Mouse (Mus musculus) heart, embryonic 11.5 days (tissue): ENCODE measurements around the gene Abhd14b. TPM values are rescaled to one million over a fixed set of nuclear protein-coding genes. Genes with fewer than 3 reads are reported as not detected.
A peak's percentile ranks its signal among the peaks of the same experiment; 100 is the strongest.

Experiments
- ATAC-seq: fragments of 200-750 bp; cut with Nextera tagmentation; replicated peaks from 2 replicates; pipeline ENCODE4 v1.8.0; 2017; ENCODE audit warnings: moderate library complexity; ENCODE audit not compliant: insufficient number of reproducible peaks, low FRiP score, low TSS enrichment
- H3K27ac ChIP-seq: fragments of 300-500 bp; sonication (generic); 2 replicates; pipeline ENCODE4 v1.5.1; 2014; ENCODE audit warnings: mild to moderate bottlenecking, low read depth, low read length
- H3K27me3 ChIP-seq: fragments of 300-500 bp; sonication (generic); 2 replicates; pipeline ENCODE4 v1.6.1; 2014; ENCODE audit warnings: mild to moderate bottlenecking, low read length, mixed read lengths; ENCODE audit not compliant: control insufficient read depth, insufficient read depth
- H3K36me3 ChIP-seq: fragments of 300-500 bp; sonication (generic); 2 replicates; pipeline ENCODE4 v1.6.1; 2014; ENCODE audit warnings: mild to moderate bottlenecking, low read length, moderate library complexity, mixed read lengths; ENCODE audit not compliant: control insufficient read depth, insufficient read depth
- H3K4me1 ChIP-seq: fragments of 300-500 bp; sonication (generic); 2 replicates; pipeline ENCODE4 v1.6.1; 2014; ENCODE audit warnings: low read length; ENCODE audit not compliant: control insufficient read depth, insufficient read depth
- H3K4me2 ChIP-seq: fragments of 300-500 bp; sonication (generic); 2 replicates; pipeline ENCODE4 v1.6.1; 2014; ENCODE audit warnings: mild to moderate bottlenecking, moderate library complexity
- H3K4me3 ChIP-seq: fragments of 300-500 bp; sonication (generic); 2 replicates; pipeline ENCODE4 v1.5.1; 2014; ENCODE audit warnings: low read depth, low read length
- H3K9ac ChIP-seq: fragments of 300-500 bp; sonication (generic); 2 replicates; pipeline ENCODE4 v1.6.1; 2014; ENCODE audit warnings: mild to moderate bottlenecking, low read depth, low read length, moderate library complexity
- H3K9me3 ChIP-seq: fragments of 300-500 bp; sonication (generic); replicated peaks from 2 replicates; pipeline ENCODE4 v1.6.1; 2016; ENCODE audit warnings: low read length; ENCODE audit not compliant: control insufficient read depth
- WGBS: fragments of 180-500 bp; shearing (Covaris S2); extraction: QIAGEN DNeasy Blood & Tissue Kit; methylation state at CpG from one replicate; pipeline ENCODE4 v1.1.7; 2014; ENCODE audit not compliant: insufficient replicate concordance; 5-methylcytosine and 5-hydroxymethylcytosine counted together
- polyA plus RNA-seq: library from polyadenylated mRNA; unstranded; fragments of >200 nt; fragmentation: Nextera tagmentation; extraction: Ambion mirVana; gene quantifications from 2 replicates; pipeline ENCODE4 v1.2.1, GENCODE M21; 2014

The Abhd14b gene
- polyA plus RNA-seq, 1 experiment from 2014 or later = 5.0 TPM

DNA sequence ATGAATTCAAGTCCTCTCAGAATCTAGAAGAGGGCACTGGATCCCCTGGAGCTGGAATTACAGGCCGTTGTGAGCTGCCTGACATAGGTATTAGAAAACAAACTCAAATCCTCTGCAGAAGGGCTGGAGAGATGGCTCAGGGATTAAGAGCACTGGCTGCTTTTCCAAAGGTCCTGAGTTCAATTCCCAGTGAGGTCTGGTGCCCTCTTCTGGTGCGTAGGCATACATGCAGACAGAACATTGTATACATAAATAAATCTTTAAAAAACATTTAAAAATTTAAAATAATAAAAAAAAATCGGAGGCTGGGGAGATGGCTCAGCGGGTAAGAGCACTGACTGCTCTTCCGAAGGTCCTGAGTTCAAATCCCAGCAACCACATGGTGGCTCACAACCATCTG is 4.6 kb upstream of the Abhd14b start:
- 72% methylated on average over 5 of the region's 5 CpGs for WGBS
- Histone ChIP-seq H3K4me1 (peaks cover 11% of the 10 kb centered on the region), H3K27me3 (no peaks in the 10 kb centered on the region), H3K27ac (no peak overlapping the region), H3K4me3 (no peak overlapping the region), H3K4me2 (no peak overlapping the region), H3K9me3 (no peaks in the 10 kb centered on the region), H3K9ac (no peak overlapping the region), H3K36me3 (no peaks in the 10 kb centered on the region)
- no peak for ATAC-seq

DNA sequence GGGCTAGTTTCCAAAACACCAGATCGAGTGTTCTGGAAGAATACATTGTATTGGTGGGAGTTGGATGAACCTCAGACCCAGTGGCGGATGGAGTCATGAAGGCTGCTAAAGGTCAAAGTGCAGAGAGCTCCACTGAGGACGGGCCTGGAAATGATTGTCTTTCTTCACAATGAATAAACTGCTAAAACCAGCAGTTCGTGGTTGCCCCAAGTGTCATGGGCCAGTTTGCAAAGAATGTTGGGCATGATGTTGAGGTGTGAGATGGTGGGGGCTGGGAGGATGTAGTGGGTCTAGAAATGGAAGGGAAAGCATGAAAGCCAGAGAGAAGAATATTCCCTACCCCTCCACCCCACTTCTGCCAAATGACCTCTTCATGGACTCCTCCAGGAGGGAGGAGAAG is 2.4 kb upstream of the Abhd14b start:
- Histone ChIP-seq H3K9ac (no peak overlapping the region), H3K36me3 (no peaks in the 10 kb centered on the region), H3K4me3 (no peak overlapping the region), H3K27ac (no peak overlapping the region), H3K27me3 (no peaks in the 10 kb centered on the region), H3K4me2 (no peak overlapping the region), H3K9me3 (no peaks in the 10 kb centered on the region), H3K4me1 (peaks cover 13% of the 10 kb centered on the region)
- ATAC-seq = no peak
- 75% methylated on average over 4 of the region's 4 CpGs for WGBS

DNA sequence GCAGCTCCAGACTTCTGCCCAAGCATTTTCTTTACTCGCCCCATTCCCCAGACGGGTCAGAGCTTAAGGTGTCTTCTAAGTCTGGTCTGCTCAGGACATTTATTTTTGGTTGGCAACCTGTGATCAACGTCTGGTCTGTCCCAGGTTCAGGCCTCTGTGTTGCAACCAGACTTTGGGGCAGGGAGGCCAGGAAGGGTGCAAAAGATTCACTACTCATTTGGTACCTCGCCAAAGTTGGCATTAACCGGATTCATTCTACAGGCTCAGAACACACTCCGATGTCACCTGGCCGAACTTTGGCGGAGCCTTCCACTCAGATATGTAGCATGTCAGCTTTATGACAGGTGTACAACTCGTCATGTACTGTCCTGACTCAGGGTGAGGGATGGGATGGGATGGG is 692 bp downstream of the Abhd14b start:
- Histone ChIP-seq H3K9ac (peak overlapping the region; percentile 44; the same call in 1 of the 2 replicates), H3K4me1 (peaks cover 35% of the 10 kb centered on the region), H3K4me3 (peak overlapping the region; percentile 51; the same call in 1 of the 2 replicates), H3K36me3 (no peaks in the 10 kb centered on the region), H3K27ac (peak overlapping the region; percentile 59), H3K9me3 (no peaks in the 10 kb centered on the region), H3K4me2 (peak overlapping the region; percentile 85), H3K27me3 (peaks cover 7% of the 10 kb centered on the region)
- WGBS = 37% methylated on average over 9 of the region's 9 CpGs
- ATAC-seq = no peak

DNA sequence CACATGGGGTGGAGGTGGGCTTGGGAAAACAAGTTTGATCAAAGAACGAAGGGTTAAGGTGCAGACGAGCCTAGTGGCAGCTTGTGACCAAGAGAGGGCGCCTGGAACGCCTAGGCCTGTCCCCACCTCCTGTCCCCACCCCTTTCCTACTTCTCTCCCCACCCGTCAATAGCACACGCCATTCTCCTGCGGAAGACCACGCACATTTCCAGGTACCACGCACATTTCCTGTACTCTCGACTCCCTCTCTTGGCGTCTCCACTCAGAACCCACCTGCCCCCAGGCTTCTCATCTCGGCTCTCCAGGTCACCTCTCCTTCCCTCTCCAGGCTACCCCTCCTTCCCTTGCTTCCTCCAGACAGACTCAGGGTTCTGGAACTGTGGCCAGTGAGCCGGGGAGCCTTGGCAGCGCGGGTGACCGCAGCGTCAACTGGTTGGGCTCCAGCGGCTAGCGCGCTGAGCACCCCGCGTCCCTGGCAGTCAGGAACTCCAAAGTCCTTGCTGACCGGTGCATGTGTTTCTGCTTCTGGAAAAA is 1.3 kb downstream of the Abhd14b start:
- Histone ChIP-seq H3K4me2 (peak overlapping the region; percentile 85), H3K27me3 (peaks cover 7% of the 10 kb centered on the region), H3K27ac (peak overlapping the region; percentile 59; the same call in 1 of the 2 replicates), H3K4me3 (peak overlapping the region; percentile 51), H3K9ac (peak overlapping the region; percentile 44), H3K36me3 (no peaks in the 10 kb centered on the region), H3K9me3 (no peaks in the 10 kb centered on the region), H3K4me1 (peaks cover 38% of the 10 kb centered on the region)
- 2% methylated on average over 23 of the region's 23 CpGs for WGBS
- ATAC-seq = no peak; the same call in 1 of the 2 replicates

DNA sequence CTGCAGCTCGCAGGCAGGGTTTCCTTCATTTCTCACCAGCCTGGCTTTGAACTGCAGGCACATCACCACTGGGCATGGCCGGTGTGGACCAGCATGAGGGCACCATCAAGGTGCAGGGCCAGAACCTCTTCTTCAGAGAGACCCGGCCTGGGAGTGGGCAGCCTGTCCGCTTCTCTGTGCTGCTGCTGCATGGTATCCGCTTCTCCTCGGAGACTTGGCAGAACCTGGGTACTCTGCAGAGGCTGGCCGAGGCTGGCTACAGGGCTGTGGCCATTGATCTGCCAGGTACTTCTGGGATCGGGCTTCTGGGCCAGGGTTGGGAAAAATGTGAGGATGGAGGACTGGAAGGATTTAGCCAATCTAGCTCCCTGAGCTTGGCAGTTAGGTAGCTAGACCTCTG is 2.7 kb downstream of the Abhd14b start:
- Histone ChIP-seq H3K4me1 (peaks cover 43% of the 10 kb centered on the region), H3K4me3 (no peak overlapping the region), H3K27ac (no peak overlapping the region), H3K9ac (0 out of 2 replicates have a peak overlapping the region, but pooled peaks have one; percentile 28), H3K4me2 (peak overlapping the region; percentile 14), H3K9me3 (no peaks in the 10 kb centered on the region), H3K27me3 (peaks cover 7% of the 10 kb centered on the region), H3K36me3 (no peaks in the 10 kb centered on the region; the same call in 1 of the 2 replicates)
- WGBS = 89% methylated on average over 8 of the region's 8 CpGs
- ATAC-seq = no peak

DNA sequence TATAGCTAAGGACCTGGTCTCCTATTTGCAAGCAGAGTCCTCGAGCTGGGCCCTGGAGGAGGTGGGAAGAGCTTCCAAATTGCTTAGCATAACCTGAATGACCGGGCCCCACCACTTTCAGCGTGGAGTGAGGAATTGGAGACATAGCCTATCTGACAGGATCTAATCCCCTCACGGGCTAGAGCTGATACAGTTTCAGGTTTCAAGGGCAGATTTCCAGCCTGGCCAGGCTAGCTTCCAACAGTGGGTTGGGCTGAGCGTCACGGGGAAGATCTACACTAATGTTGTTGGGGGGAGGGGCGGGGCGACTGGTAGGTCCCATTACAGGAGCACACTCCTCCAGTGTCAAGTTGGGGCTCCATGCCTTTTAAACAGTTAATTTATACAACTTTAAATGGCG is 3.4 kb downstream of the Abhd14b start:
- Histone ChIP-seq H3K9me3 (no peaks in the 10 kb centered on the region), H3K27ac (peak overlapping the region; percentile 35; the same call in 1 of the 2 replicates), H3K4me1 (peaks cover 50% of the 10 kb centered on the region), H3K27me3 (peaks cover 7% of the 10 kb centered on the region), H3K9ac (no peak overlapping the region), H3K4me3 (no peak overlapping the region), H3K4me2 (peak overlapping the region; percentile 14; the same call in 1 of the 2 replicates), H3K36me3 (no peaks in the 10 kb centered on the region; the same call in 1 of the 2 replicates)
- ATAC-seq = no peak
- 8% methylated on average over 9 of the region's 9 CpGs for WGBS

DNA sequence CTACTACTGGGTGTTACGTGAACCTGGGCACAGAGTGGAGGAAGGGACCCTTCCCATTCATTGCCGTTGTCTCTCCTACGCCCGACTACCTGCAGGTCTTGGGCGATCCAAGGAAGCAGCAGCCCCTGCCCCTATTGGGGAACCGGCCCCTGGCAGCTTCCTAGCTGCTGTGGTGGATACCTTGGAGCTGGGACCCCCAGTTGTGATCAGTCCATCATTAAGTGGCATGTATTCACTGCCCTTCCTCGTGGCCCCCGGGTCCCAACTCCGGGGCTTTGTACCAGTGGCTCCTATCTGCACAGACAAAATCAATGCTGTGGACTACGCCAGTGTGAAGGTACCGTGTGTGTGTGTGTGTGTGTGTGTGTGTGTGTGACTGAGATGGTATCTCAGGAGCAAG is 4.0 kb downstream of the Abhd14b start:
- Histone ChIP-seq H3K4me2 (no peak overlapping the region; the same call in 1 of the 2 replicates), H3K9ac (no peak overlapping the region)

DNA sequence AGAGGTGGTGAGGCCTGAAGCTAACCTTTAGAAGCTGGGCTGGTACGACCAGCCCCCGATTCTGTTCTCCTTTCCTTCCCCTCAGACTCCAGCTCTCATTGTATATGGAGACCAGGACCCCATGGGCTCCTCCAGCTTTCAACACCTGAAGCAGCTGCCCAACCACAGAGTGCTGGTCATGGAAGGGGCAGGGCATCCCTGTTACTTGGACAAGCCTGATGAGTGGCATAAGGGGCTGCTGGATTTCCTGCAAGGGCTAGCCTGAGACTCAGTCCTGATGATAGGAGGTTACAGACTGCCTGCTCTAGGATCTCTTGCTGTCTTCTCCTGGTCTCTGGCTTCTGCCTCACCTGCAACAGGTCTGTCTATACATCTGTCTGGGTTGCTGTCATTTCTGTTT is 4.6 kb downstream of the Abhd14b start:
- Histone ChIP-seq H3K27me3 (peaks cover 7% of the 10 kb centered on the region), H3K9me3 (no peaks in the 10 kb centered on the region), H3K4me2 (no peak overlapping the region), H3K27ac (no peak overlapping the region), H3K4me3 (no peak overlapping the region), H3K9ac (no peak overlapping the region), H3K4me1 (peaks cover 63% of the 10 kb centered on the region), H3K36me3 (no peaks in the 10 kb centered on the region; the same call in 1 of the 2 replicates)
- ATAC-seq = no peak
- WGBS = 49% methylated on average over 2 of the region's 2 CpGs

More for the DNA sequence above, 4.0 kb downstream of the Abhd14b start:
- H3K9me3 ChIP-seq = no peaks in the 10 kb centered on the region
- peaks cover 7% of the 10 kb centered on the region for H3K27me3 ChIP-seq
- H3K27ac ChIP-seq = no peak overlapping the region
- no peak for ATAC-seq
- 65% methylated on average over 11 of the region's 11 CpGs for WGBS
- H3K36me3 ChIP-seq = no peaks in the 10 kb centered on the region; the same call in 1 of the 2 replicates
- peaks cover 57% of the 10 kb centered on the region for H3K4me1 ChIP-seq
- no peak overlapping the region for H3K4me3 ChIP-seq

DNA sequence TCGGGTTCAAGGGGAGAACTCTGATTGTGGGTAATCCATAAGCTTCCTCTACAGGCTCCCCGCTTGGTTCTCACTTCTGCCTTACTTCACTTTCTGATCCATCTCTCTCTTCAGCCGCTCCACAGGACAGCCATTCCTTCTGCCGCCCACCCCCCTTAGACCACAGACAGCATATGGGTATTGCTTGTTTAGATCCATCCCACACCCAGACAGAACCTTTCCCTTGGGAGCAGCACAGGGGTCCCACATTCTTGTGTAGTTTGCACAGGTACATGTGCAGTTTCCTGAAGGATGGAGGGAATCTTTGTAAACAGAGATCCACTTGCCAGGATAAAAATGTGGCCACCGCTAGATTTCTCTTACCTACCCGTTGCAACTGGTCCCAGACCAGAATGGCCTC is 5.1 kb downstream of the Abhd14b start:
- H3K27ac ChIP-seq = no peak overlapping the region
- no peak for ATAC-seq
- peak overlapping the region; percentile 77; the same call in 1 of the 2 replicates for H3K4me3 ChIP-seq
- H3K36me3 ChIP-seq = no peaks in the 10 kb centered on the region; the same call in 1 of the 2 replicates
- 26% methylated on average over 6 of the region's 6 CpGs for WGBS
- H3K27me3 ChIP-seq = peaks cover 7% of the 10 kb centered on the region
- H3K9me3 ChIP-seq = no peaks in the 10 kb centered on the region
- peak overlapping the region; percentile 96 for H3K4me2 ChIP-seq
- H3K9ac ChIP-seq = peak overlapping the region; percentile 92
- H3K4me1 ChIP-seq = peaks cover 67% of the 10 kb centered on the region
